ENCODE assay signal across 8 mouse cellular contexts in the genomic region with DNA sequence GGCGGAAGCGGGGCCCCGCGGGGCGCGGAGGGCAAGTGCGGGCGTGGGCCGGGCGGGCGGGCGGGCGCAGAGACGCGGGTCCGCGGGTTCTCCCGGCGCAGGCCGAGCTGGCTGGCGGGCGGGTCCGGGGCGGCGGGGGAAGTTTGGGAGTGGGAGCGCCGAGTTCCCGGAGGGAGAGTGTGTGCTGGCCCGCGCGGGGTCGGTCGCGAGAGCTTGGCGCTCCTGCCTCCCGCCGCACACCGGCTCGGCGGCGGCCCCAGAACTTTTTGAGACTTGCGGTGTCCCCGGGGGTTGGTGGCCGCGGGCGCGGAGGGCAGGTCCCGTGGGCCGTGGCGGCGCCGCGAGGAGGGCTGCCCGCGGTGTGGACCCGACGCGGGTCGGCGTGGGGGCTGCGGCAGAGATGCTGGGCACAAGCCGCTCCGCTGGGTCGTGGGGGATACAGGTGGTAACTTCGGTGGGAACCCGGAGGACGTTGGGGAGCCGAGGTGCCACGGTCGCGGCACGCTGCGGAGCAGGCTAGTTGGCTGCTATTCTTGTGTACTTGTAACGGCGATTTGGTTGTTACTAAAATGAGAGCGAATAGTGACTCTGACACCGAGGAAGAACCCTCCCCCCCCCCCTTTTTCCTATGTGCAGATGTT. TPM values are rescaled to one million over a fixed set of nuclear protein-coding genes. Genes with fewer than 3 reads are reported as not detected.
DNase-seq lines count a peak whose midpoint lies in the region; ATAC-seq and TF ChIP-seq lines count a peak whose summit lies in the region.

No protein-coding gene starts in this region.

- peak; percentile 2; the same call in 1 of the 2 replicates for ATAC-seq in liver, postnatal 0 days

- intact Hi-C loops in gastrocnemius, postnatal 14 days (cut with DNase I; ENCODE audit: low total_unique reads), result no loop called here

- H3K36me3 ChIP-seq in liver, postnatal 0 days (replicated peaks; ENCODE audit: insufficient read depth, low read length), result no peaks in the 10 kb centered on the region

- under 1% methylated on average over 58 of the region's 77 CpGs for WGBS in liver, postnatal 0 days (ENCODE audit: insufficient replicate concordance)

- H3K9ac ChIP-seq in liver, postnatal 0 days (replicated peaks), result peak overlapping the region; percentile 94

- H3K4me1 ChIP-seq in liver, postnatal 0 days (ENCODE audit: insufficient read depth), result peaks cover 12% of the 10 kb centered on the region

- peak overlapping the region; percentile 93 for H3K27ac ChIP-seq in liver, postnatal 0 days (ENCODE audit: low read depth)

- H3K4me3 ChIP-seq in liver, postnatal 0 days (ENCODE audit: low read depth, low read length), result peak overlapping the region; percentile 83

- H3K9me3 ChIP-seq in liver, postnatal 0 days (ENCODE audit: low read length), result no peaks in the 10 kb centered on the region

- no peak for TF ChIP-seq EP300 in liver, postnatal 0 days (IDR thresholded peaks at IDR 0.05; ENCODE audit: low read depth)

- TF ChIP-seq CTCF in liver, postnatal 0 days (IDR thresholded peaks at IDR 0.05; ENCODE audit: low read depth), result no peak

- peak overlapping the region; percentile 96 for H3K4me2 ChIP-seq in liver, postnatal 0 days (ENCODE audit: low read depth, low read length)

- no peaks in the 10 kb centered on the region for H3K27me3 ChIP-seq in liver, postnatal 0 days (ENCODE audit: insufficient read depth, low read length)

- DNase-seq in layer of hippocampus, adult 11-12 months (ENCODE audit: low spot score), result peak; percentile 25
- no peak for DNase-seq in layer of hippocampus, adult 9-10 months (ENCODE audit: low spot score)
- DNase-seq in cerebellum, adult 8-10 months, result peak; percentile 31
- DNase-seq in gastrocnemius, postnatal 14 days, result peak; percentile 46
- DNase-seq in kidney, adult 18-20 months, result peak; percentile 48
- peak; percentile 65 for DNase-seq in liver, postnatal 0 days
- peak; percentile 11 for DNase-seq in ovary, adult 18-20 months (ENCODE audit: low spot score)
- peak; percentile 56 for DNase-seq in thymus, postnatal 0 days (ENCODE audit: low spot score)

RNA-seq across cellular contexts. Expression of a gene that starts 1.7 kb away (rescaled TPM):
- total RNA-seq in gastrocnemius, postnatal 14 days (2021), result 10 to 100 TPM; 16.1 to 19.9 TPM
- 18.8 and 21.6 TPM in 2 replicates for polyA plus RNA-seq in liver, postnatal 0 days (2015; fragmentation: Nextera tagmentation; extraction: Ambion mirVana)
- polyA plus RNA-seq in thymus, postnatal 0 days (2015; fragmentation: Nextera tagmentation; extraction: Ambion mirVana), result 240 and 282 TPM in 2 replicates

Comparison
In these comparisons a context has a peak if more than half of its experiments do, and no peak if none do; other contexts are left out.
1. RNA of a gene that starts 1.7 kb away (polyA plus RNA-seq): 240 to 282 TPM in thymus, postnatal 0 days; 18.8 to 21.6 TPM in liver, postnatal 0 days; every median in the first group is over 10 times any median in the second.